Mouse (Mus musculus) kidney, adult 9 months (tissue): ENCODE measurements at regions not wholly inside any gene's neighbourhood (a gene's known extent, or its start where the extent isn't known, plus 50 kb on each side); places are given as distances from the start of the nearest gene placed in this dataset.
"Not testable (repeated sequence)": the region's sequence is repeated elsewhere in the genome, so short reads cannot be mapped to it uniquely, and the experiment has no call there.

Source experiments
- DNase-seq: peaks from one replicate; pipeline ENCODE4 v3.0.0; 2022

DNA sequence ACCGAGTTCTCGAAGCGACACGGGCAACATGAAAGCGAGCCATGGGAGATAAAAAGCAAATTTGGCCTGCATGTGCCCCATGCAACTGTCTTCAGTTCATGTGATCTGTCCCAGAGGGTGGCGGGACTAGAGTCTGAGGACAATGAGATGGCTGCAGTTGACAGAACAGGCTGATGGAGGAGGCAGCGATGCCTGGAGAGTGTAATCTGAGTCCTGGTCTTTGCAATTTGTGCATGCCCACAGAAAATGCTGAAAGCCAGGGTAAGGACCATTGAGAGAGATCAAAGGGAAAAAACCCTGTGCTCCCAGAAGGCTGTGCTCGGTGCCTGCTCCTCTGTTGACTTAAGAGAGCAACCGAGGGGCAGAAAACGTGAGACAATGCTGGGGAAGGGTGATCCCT lies 624.8 kb upstream of the BB014433 start:
- DNase-seq = no peak

DNA sequence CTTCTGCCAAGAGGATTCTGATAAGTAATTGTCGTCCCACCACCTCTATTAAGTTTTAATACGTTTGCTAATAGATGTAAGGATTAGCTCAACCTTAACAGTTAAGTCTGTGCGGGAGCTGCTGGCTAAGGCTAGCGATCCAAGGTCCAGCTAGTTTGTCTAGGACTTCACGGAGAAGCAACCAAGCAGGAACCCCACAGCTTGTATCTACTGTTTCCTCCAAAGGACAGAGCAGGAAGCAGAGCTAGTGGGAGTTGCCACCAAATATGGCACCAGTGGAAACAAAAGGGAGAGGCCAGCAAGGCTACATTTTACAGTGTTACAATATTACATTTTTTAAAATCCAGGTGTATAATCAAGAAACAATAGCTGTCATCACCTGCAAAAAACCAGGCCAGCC lies 624.4 kb upstream of the BB014433 start:
- no peak for DNase-seq

- no peak for DNase-seq
Measured at GRCm38 (mm10) chr8:15669515-15669914, 623.6 kb upstream of the BB014433 start.

- DNase-seq = no peak
Measured at GRCm38 (mm10) chr8:15660602-15661001, 614.7 kb upstream of the BB014433 start.

- DNase-seq = no peak
Measured at GRCm38 (mm10) chr8:15634769-15635366, 589.0 kb upstream of the BB014433 start.

GRCm38 (mm10) chr8:15628584-15628983 lies 582.7 kb upstream of the BB014433 start:
- DNase-seq = no peak

DNA sequence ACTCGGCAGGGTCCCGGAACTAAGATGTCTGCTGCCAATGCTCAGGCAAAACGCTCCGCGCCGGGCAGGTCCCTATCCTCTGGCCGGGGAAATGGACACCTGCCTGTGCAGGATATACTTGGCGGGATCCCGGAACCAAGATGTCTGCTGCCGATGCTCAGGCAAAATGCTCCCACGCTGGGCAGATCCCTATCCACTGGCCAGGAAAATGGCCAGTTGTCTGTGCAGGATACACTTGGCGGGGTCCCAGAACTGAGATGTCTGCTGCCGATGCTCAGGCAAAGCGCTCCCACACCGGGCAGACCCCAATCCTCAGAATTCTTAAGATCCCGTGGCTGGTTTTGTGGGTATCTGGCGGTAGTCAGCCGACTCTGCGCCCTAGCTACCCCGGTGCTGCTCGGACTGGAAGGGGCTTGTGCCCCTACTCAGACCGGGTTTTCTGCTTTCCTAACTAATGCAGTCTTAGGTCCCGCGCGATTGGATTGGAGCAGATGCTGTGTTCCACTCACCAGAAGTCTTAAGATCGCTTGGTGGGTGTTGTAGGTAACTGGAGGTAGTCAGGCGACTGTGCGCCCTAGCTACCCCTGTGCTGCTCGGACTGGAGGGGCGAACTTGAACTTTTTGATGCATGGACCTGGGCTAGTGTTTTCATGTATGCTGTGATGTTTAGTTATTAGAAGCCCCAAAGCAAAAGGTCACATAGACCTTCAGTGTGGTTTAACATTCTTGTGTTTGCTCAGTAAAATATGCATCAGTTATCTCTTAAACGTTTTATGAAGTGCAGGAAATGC lies 577.9 kb upstream of the BB014433 start:
- DNase-seq = not testable (repeated sequence)

- DNase-seq = no peak
Measured at GRCm38 (mm10) chr8:15610217-15610616, 564.3 kb upstream of the BB014433 start.

- DNase-seq = no peak
Measured at GRCm38 (mm10) chr8:15607598-15608215, 561.8 kb upstream of the BB014433 start.

GRCm38 (mm10) chr8:15601531-15601930 lies 555.7 kb upstream of the BB014433 start:
- peak; percentile 20 for DNase-seq

- no peak for DNase-seq
Measured at GRCm38 (mm10) chr8:15593106-15593505, 547.2 kb upstream of the BB014433 start.

DNA sequence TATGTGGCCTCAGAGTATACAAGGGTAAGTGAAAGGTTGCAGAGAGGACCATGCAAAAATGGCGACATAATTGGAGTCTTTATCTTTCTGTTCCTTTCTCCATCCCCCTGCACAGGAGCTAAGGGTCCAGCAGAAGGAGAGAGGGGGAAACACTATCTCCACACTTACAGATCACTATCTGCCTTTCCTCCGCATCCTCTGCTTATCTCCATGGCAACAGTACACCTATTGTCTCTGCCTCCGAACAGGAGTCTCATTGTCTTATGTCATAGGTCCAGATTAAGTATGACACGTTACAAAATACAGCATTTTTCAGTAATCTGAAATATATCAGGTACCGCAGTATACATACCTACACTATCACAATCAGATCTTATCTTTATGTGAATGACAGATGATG lies 537.9 kb upstream of the BB014433 start:
- no peak for DNase-seq

DNA sequence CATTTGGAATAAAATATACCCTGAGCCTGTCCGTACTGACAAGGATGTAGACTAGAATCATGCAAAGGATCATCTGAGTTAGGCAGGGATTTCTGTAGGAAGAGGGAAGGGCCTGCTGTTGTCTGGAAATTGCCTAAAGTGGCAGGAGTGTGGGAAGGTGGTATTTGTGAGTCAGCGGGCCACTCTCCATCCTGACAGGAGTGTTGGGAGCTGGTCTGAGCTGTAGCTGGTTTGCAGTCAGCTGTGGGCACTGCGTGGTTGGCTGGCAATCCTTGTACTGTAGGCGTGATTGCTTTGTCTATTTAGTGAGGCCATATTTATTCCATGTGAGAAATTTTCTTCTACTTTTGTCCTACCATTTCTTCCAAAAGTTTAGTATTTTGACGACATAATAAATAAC lies 524.2 kb upstream of the BB014433 start:
- no peak for DNase-seq

- no peak for DNase-seq
Measured at GRCm38 (mm10) chr8:15567742-15568141, 521.9 kb upstream of the BB014433 start.

GRCm38 (mm10) chr8:15562310-15563296 lies 516.7 kb upstream of the BB014433 start:
- no peak for DNase-seq

DNA sequence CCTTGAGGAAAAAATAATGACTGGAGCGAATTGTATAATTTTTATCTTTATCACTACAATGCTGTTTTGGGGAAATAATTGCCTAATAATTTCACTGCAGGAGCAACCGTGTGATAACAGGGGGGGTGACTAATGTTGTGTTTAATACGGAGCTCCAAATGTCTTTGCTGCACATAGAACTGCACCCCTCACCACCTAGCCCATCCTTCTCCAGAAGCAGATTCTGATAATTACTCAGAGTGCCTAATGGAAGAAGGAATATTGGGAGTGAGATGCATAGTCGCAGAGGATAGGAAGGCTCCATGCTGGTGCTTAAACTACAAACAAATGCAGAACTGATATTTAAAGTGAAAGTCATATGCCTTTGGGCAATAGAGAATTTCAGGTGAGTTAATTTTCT lies 486.1 kb upstream of the BB014433 start:
- DNase-seq = no peak

GRCm38 (mm10) chr8:15525461-15525860 lies 479.6 kb upstream of the BB014433 start:
- no peak for DNase-seq

- DNase-seq = peak; percentile 85
Measured at GRCm38 (mm10) chr8:15519896-15520295, 474.0 kb upstream of the BB014433 start.

DNA sequence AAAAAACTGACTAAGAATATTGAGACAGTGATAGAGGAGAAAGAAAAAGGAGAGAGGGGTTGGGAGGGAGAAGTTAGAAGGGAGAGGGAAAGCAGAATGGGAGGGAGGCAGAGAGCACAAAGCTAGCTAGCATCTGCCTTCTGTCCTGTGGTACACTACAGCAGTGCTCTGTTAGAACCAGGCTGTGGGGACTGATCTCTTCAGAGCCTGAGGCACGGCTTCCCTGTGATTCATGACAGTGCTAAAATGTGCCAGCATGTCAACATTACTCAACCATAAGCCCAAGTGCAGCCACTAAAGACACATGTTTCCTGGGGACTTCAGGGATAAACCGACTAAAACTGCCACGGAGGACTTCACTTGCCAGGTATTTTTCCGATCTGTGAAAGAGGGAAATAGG lies 455.1 kb upstream of the BB014433 start:
- no peak for DNase-seq

GRCm38 (mm10) chr8:15497566-15497965 lies 451.7 kb upstream of the BB014433 start:
- no peak for DNase-seq

DNA sequence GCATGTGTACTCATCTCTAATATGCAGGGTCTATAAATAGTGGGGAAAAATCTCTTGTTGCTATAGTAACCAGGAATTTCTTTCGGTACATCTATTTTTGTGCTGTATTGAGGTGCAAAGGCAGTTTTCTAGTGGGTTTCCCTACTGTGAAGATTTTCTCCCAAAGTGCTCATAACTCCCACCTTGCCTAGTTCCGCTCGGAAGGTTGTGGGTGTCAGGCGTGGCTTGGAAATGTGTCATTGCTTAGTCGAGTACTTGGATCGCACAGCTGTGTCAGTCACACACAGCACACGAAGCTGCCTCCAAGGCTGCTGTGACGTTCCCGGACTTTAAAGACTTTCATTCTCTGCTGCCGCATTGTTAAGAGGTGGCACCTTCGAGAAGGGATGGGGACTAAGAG lies 450.4 kb upstream of the BB014433 start:
- DNase-seq = no peak

GRCm38 (mm10) chr8:15490774-15491173 lies 444.9 kb upstream of the BB014433 start:
- DNase-seq = no peak

DNA sequence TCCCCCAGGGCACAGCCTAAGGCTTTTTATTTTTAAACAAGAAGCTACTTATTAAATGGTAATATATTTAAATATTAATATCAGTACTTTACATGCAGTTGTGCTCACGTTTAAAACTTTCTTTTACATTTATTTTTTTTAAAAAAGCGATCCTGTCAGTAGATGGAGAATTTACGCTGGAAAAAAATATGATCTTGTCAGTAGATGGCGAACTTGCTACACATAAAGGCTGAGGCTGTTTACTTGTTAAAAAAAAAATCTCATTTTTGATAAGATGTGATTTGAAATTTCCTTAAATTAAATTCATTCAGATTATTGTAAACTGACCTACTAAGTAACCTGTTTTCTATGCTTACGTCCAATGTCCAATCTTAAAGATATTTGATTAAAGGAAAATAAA lies 441.7 kb upstream of the BB014433 start:
- DNase-seq = no peak
